Mouse (Mus musculus) stomach, embryonic 16.5 days (tissue): ENCODE measurements around the gene Bcl2l13. TPM values are rescaled to one million over a fixed set of nuclear protein-coding genes. Genes with fewer than 3 reads are reported as not detected.

ENCODE experiments used
- ATAC-seq: fragments of 200-750 bp; cut with Nextera tagmentation; 2 replicates; pipeline ENCODE4 v1.8.0; 2017; ENCODE audit warnings: moderate number of reproducible peaks, moderate TSS enrichment; ENCODE audit not compliant: insufficient read depth, low FRiP score
- H3K27ac ChIP-seq: fragments of 300-500 bp; sonication (generic); 2 replicates; pipeline ENCODE4 v1.5.1; 2014; ENCODE audit warnings: low read length
- H3K27me3 ChIP-seq: fragments of 300-500 bp; sonication (generic); 2 replicates; pipeline ENCODE4 v1.6.1; 2014; ENCODE audit warnings: low read length, control low read depth, mixed read lengths; ENCODE audit not compliant: control insufficient read depth, insufficient read depth
- H3K36me3 ChIP-seq: fragments of 300-500 bp; sonication (generic); 2 replicates; pipeline ENCODE4 v1.6.1; 2014; ENCODE audit warnings: low read length; ENCODE audit not compliant: control insufficient read depth, insufficient read depth
- H3K4me1 ChIP-seq: fragments of 300-500 bp; sonication (generic); 2 replicates; pipeline ENCODE4 v1.6.1; 2014; ENCODE audit warnings: low read length, control low read depth, mixed read lengths; ENCODE audit not compliant: control insufficient read depth, insufficient read depth
- H3K4me2 ChIP-seq: fragments of 300-500 bp; sonication (generic); 2 replicates; pipeline ENCODE4 v1.6.1; 2014; ENCODE audit warnings: low read depth, low read length, mixed read lengths
- H3K4me3 ChIP-seq: fragments of 300-500 bp; sonication (generic); replicated peaks from 2 replicates; pipeline ENCODE4 v1.5.1; 2014; ENCODE audit warnings: mild to moderate bottlenecking, low read length
- H3K9ac ChIP-seq: fragments of 300-500 bp; sonication (generic); 2 replicates; pipeline ENCODE4 v1.6.1; 2014; ENCODE audit warnings: low read length
- H3K9me3 ChIP-seq: fragments of 300-500 bp; sonication (generic); replicated peaks from 2 replicates; pipeline ENCODE4 v1.6.1; 2016; ENCODE audit warnings: low read length, control low read depth; ENCODE audit not compliant: control insufficient read depth
- WGBS: fragments of 180-500 bp; shearing (Covaris S2); extraction: QIAGEN DNeasy Blood & Tissue Kit; methylation state at CpG from one replicate; pipeline ENCODE4 v1.1.7; 2014; 5-methylcytosine and 5-hydroxymethylcytosine counted together
- microRNA-seq: library from miRNA; unstranded; fragments of <30 nt; microRNA quantifications from one replicate; pipeline ENCODE4, GENCODE M21; 2016
- polyA plus RNA-seq: library from polyadenylated mRNA; unstranded; fragments of >200 nt; fragmentation: Nextera tagmentation; extraction: Ambion mirVana; gene quantifications from 2 replicates; pipeline ENCODE4 v1.2.1, GENCODE M21; 2015

The Bcl2l13 gene
- polyA plus RNA-seq, 1 experiment from 2014 or later, result 29.6 TPM

- Histone ChIP-seq H3K36me3 (no peaks in the 10 kb centered on the region), H3K4me1 (no peaks in the 10 kb centered on the region), H3K4me3 (no peak overlapping the region), H3K27me3 (no peaks in the 10 kb centered on the region), H3K9ac (no peak overlapping the region), H3K4me2 (no peak overlapping the region), H3K9me3 (no peaks in the 10 kb centered on the region), H3K27ac (no peak overlapping the region)
- 90% methylated on average over 7 of the region's 7 CpGs for WGBS
- no peak for ATAC-seq
Observed at GRCm38 (mm10) chr6:120940446-120941083, 104.6 kb downstream of the Bcl2l13 start.

GRCm38 (mm10) chr6:120941084-120941481 is 105.1 kb downstream of the Bcl2l13 start:
- Histone ChIP-seq H3K27me3 (no peaks in the 10 kb centered on the region), H3K9me3 (no peaks in the 10 kb centered on the region), H3K9ac (no peak overlapping the region), H3K4me3 (no peak overlapping the region), H3K36me3 (no peaks in the 10 kb centered on the region), H3K4me1 (no peaks in the 10 kb centered on the region), H3K4me2 (no peak overlapping the region), H3K27ac (no peak overlapping the region)
- ATAC-seq, result no peak
- 80% methylated on average over 7 of the region's 7 CpGs for WGBS

GRCm38 (mm10) chr6:120941575-120941974 is 105.6 kb downstream of the Bcl2l13 start:
- Histone ChIP-seq H3K9ac (no peak overlapping the region), H3K4me1 (no peaks in the 10 kb centered on the region), H3K27me3 (no peaks in the 10 kb centered on the region), H3K27ac (no peak overlapping the region), H3K36me3 (no peaks in the 10 kb centered on the region), H3K9me3 (no peaks in the 10 kb centered on the region), H3K4me3 (no peak overlapping the region), H3K4me2 (no peak overlapping the region)
- 91% methylated on average over 13 of the region's 13 CpGs for WGBS
- no peak for ATAC-seq

Small RNA genes within 50 kb of the gene (microRNA-seq; reads per million reads assigned to microRNA genes)
- gene Gm25193, result not detected

Other genes starting within 250 kb of the Bcl2l13 start
- 1.2 and 1.6 TPM in 2 replicates for gene Cecr2, start 169.8 kb upstream of the Bcl2l13 start, polyA plus RNA-seq
- gene Slc25a18, start 62.6 kb upstream of the Bcl2l13 start, polyA plus RNA-seq, result 0.09 and 0.19 TPM in 2 replicates
- 163 and 173 TPM in 2 replicates for gene Atp6v1e1, start 13.4 kb upstream of the Bcl2l13 start, polyA plus RNA-seq
- 20.7 and 21.4 TPM in 2 replicates for gene Bid, start 80.6 kb downstream of the Bcl2l13 start, polyA plus RNA-seq